Mouse (Mus musculus): ENCODE measurements around the gene Mtrf1l. TPM values are rescaled to one million over a fixed set of nuclear protein-coding genes. Genes with fewer than 3 reads are reported as not detected.

Gene Mtrf1l
- polyA plus RNA-seq, 1 experiment from 2014 or later: 14.2 TPM

DNA sequence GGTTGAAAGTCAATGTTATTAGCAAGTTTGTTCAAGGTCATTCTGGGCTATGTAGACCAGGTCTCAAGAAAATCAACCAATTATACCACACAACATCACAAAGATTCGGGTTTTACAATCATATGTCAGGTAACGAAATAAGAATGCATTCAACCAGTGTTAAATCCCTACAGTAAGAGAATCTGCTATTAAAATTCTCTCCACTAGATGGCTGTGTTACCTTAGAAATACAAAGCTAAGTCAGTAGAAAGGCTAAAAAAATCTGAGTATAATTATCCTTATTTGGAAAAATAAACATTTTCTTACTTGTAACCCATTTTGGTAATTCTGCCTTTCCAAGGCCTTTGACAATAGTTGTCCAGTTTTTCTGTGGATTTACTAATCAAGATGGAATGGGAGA lies 23.2 kb upstream of the Mtrf1l start:
- WGBS: 31% methylated on average over 2 of the region's 2 CpGs

DNA sequence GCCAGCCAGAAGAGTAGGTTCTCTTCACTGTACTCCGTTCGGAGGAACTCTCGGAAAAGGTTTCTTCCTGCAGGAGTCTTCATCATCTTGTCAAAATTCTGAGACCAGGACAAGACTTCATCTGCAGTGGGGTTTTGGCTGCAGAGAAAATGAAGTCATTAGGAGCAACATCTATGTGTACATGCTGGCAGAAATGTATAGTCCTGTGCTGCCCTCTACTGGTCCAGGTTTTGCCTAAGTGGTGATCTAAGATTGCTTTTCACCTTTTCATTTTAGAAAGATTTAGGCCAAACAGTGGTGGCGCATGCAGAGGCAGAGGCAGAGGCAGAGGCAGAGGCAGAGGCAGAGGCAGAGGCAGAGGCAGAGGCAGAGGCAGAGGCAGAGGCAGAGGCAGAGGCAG lies 17.7 kb upstream of the Mtrf1l start:
- H3K9me3 ChIP-seq (replicated peaks; ENCODE audit: control insufficient read depth, low read length): no peaks in the 10 kb centered on the region
- no peak overlapping the region for H3K4me2 ChIP-seq (ENCODE audit: low read depth, low read length)
- no peak overlapping the region for H3K27ac ChIP-seq (ENCODE audit: low read length)
- no peaks in the 10 kb centered on the region for H3K27me3 ChIP-seq (ENCODE audit: control insufficient read depth, insufficient read depth, low read length)
- 66% methylated on average over 4 of the region's 4 CpGs for WGBS
- no peak for ATAC-seq (ENCODE audit: insufficient read depth, low FRiP score)
- H3K4me3 ChIP-seq (replicated peaks; ENCODE audit: low read length): no peak overlapping the region
- H3K36me3 ChIP-seq (ENCODE audit: control insufficient read depth, insufficient read depth, low read length): no peaks in the 10 kb centered on the region
- H3K9ac ChIP-seq (ENCODE audit: low read length): no peak overlapping the region
- H3K4me1 ChIP-seq (ENCODE audit: control insufficient read depth, insufficient read depth, low read length): no peaks in the 10 kb centered on the region

More for the DNA sequence above, 23.2 kb upstream of the Mtrf1l start:
- Histone ChIP-seq H3K9ac (ENCODE audit: low read length) (no peak overlapping the region), H3K27ac (ENCODE audit: low read length) (no peak overlapping the region), H3K4me3 (replicated peaks; ENCODE audit: low read length) (no peak overlapping the region), H3K9me3 (replicated peaks; ENCODE audit: control insufficient read depth, low read length) (no peaks in the 10 kb centered on the region), H3K4me1 (ENCODE audit: control insufficient read depth, insufficient read depth, low read length) (no peaks in the 10 kb centered on the region), H3K27me3 (ENCODE audit: control insufficient read depth, insufficient read depth, low read length) (no peaks in the 10 kb centered on the region), H3K36me3 (ENCODE audit: control insufficient read depth, insufficient read depth, low read length) (no peaks in the 10 kb centered on the region), H3K4me2 (ENCODE audit: low read depth, low read length) (no peak overlapping the region)
- ATAC-seq (ENCODE audit: insufficient read depth, low FRiP score): no peak

DNA sequence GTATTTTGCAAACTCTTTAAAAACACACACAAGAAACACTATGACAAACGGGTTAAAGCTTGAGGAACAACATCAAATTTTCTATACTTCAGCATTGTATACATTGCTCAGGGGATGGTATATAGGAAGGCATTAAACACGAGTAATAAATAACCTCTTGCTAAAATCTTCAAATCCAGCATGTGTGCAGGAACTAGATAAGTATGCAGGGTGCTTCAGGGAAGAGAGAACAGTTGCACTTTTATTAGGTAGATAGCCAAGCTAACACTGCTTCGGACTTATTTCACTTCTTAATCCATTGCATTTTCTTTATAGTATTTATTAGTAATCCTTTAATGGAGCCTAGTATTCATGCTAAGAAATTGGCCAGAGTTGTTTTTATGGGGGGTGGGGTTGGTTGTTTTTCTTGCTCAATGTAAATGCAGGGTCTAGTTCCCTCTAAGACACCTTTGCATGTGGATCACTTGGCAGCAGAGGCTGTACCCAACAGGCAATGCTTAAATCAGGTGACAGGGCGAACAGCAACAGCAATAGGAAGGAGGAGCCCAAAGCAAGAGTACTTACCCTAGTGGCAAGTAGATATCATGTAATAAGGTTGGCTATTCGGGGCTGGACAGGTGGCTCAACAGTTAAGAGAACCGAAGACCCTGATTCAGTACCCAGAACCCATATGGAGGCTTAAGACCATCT lies 2.8 kb upstream of the Mtrf1l start:
- H3K4me1 ChIP-seq (ENCODE audit: control insufficient read depth, insufficient read depth, low read length): peaks cover 13% of the 10 kb centered on the region
- H3K27me3 ChIP-seq (ENCODE audit: control insufficient read depth, insufficient read depth, low read length): no peaks in the 10 kb centered on the region
- H3K36me3 ChIP-seq (ENCODE audit: control insufficient read depth, insufficient read depth, low read length): no peaks in the 10 kb centered on the region
- no peaks in the 10 kb centered on the region for H3K9me3 ChIP-seq (replicated peaks; ENCODE audit: control insufficient read depth, low read length)
- WGBS: 72% methylated on average over 6 of the region's 6 CpGs
- no peak for ATAC-seq (ENCODE audit: insufficient read depth, low FRiP score)
- H3K4me2 ChIP-seq (ENCODE audit: low read depth, low read length): no peak overlapping the region
- H3K9ac ChIP-seq (ENCODE audit: low read length): no peak overlapping the region
- no peak overlapping the region for H3K4me3 ChIP-seq (replicated peaks; ENCODE audit: low read length)
- no peak overlapping the region for H3K27ac ChIP-seq (ENCODE audit: low read length)

DNA sequence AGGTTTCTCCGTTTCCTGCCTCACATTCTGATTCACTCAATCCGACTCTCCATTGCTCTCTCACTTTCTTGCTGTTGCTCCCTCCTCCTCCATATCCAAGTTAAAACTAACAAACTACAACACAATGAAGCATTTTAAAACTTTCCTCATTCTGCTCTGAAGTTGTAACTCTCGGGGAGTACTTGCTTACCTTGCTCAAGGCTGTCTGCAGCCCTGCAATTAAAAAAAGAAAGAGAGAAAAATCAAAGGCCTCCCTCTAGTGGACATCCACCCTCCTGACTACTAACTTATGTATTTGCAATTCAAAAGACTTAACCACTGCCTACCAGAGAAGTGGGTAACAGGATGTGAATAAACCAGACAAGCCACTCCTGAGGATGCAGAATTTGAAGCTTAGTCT lies 1.1 kb upstream of the Mtrf1l start:
- Histone ChIP-seq H3K4me3 (replicated peaks; ENCODE audit: low read length) (peak overlapping the region; percentile 97), H3K9me3 (replicated peaks; ENCODE audit: control insufficient read depth, low read length) (no peaks in the 10 kb centered on the region), H3K36me3 (ENCODE audit: control insufficient read depth, insufficient read depth, low read length) (no peaks in the 10 kb centered on the region), H3K9ac (ENCODE audit: low read length) (peak overlapping the region; percentile 60), H3K27ac (ENCODE audit: low read length) (peak overlapping the region; percentile 94), H3K4me2 (ENCODE audit: low read depth, low read length) (peak overlapping the region; percentile 82), H3K27me3 (ENCODE audit: control insufficient read depth, insufficient read depth, low read length) (no peaks in the 10 kb centered on the region), H3K4me1 (ENCODE audit: control insufficient read depth, insufficient read depth, low read length) (peaks cover 15% of the 10 kb centered on the region)
- no peak for ATAC-seq (ENCODE audit: insufficient read depth, low FRiP score)
- under 1% methylated on average over 3 of the region's 3 CpGs for WGBS

DNA sequence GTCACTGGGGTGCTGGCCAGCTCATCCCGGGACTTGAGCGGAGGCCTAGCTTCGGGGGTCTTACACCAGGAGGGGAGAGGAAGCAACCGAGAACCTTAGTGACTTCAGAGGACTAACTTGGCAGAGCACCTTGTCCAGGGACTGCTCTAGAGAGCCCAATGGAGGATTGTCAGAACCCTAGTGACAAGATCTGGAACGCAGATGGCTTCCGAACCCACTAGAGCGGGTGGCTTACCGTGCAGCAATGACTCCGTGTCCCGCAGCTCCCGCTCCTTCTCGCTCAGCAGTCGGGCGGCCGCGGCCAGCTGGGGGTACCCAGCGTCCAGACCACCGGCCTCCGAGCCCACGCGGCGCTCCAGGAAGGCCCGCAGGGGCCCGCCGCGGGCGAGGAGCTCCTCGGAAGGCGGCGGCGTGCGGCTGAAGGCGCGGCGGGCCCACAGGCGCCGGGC lies 395 bp downstream of the Mtrf1l start:
- Histone ChIP-seq H3K9ac (ENCODE audit: low read length) (peak overlapping the region; percentile 99), H3K36me3 (ENCODE audit: control insufficient read depth, insufficient read depth, low read length) (peaks cover 12% of the 10 kb centered on the region), H3K27ac (ENCODE audit: low read length) (peak overlapping the region; percentile 96), H3K4me3 (replicated peaks; ENCODE audit: low read length) (peak overlapping the region; percentile 97), H3K9me3 (replicated peaks; ENCODE audit: control insufficient read depth, low read length) (no peaks in the 10 kb centered on the region), H3K4me2 (ENCODE audit: low read depth, low read length) (peak overlapping the region; percentile 60), H3K4me1 (ENCODE audit: control insufficient read depth, insufficient read depth, low read length) (peaks cover 15% of the 10 kb centered on the region), H3K27me3 (ENCODE audit: control insufficient read depth, insufficient read depth, low read length) (no peaks in the 10 kb centered on the region)
- no peak; the same call in 1 of the 2 replicates for ATAC-seq (ENCODE audit: insufficient read depth, low FRiP score)
- WGBS: under 1% methylated on average over 37 of the region's 37 CpGs

DNA sequence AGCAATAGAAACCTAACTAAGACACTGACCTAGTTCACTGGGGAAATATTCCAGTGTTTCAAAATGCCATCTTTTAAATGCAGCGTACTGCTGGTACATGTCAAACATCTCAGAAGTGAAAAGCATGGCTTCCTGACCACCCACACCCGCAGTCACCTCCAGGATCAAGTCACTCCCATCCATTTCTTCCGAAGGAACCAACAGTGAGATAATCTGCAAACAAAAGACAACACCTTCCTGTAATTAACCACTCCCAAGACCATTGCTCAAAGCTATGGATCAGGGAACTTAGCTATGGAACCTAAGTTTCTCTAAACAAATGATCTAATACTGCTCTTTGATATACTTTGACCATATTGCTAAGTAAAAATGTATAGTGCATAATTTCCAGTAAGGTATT lies 4.9 kb downstream of the Mtrf1l start:
- H3K27ac ChIP-seq (ENCODE audit: low read length): no peak overlapping the region
- no peaks in the 10 kb centered on the region for H3K9me3 ChIP-seq (replicated peaks; ENCODE audit: control insufficient read depth, low read length)
- H3K9ac ChIP-seq (ENCODE audit: low read length): no peak overlapping the region
- peaks cover 42% of the 10 kb centered on the region for H3K36me3 ChIP-seq (ENCODE audit: control insufficient read depth, insufficient read depth, low read length)
- ATAC-seq (ENCODE audit: insufficient read depth, low FRiP score): no peak
- WGBS: 91% methylated on average over 3 of the region's 3 CpGs
- H3K4me2 ChIP-seq (ENCODE audit: low read depth, low read length): no peak overlapping the region
- peaks cover 15% of the 10 kb centered on the region for H3K4me1 ChIP-seq (ENCODE audit: control insufficient read depth, insufficient read depth, low read length)
- no peaks in the 10 kb centered on the region for H3K27me3 ChIP-seq (ENCODE audit: control insufficient read depth, insufficient read depth, low read length)
- no peak overlapping the region for H3K4me3 ChIP-seq (replicated peaks; ENCODE audit: low read length)

DNA sequence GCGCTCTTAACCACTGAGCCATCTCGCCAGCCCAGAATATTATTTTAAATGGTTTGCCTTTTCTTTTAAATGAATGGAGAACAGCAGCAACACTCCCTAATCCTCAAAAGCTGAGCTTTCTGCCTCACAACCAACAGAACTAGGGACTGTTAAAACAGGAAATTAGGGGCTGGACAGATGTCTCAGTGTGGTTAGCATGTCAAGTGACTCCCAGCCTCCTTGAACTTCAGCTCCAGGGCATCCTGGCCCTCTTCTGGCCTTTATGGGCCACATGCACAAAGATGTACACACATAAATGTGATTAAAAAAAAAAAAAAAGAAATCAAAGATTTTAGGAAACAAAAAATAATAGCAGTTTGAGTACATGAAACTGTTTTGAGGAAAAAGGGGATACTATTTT lies 7.7 kb downstream of the Mtrf1l start:
- WGBS: 97% methylated on average over 2 of the region's 2 CpGs
- ATAC-seq (ENCODE audit: insufficient read depth, low FRiP score): no peak
- Histone ChIP-seq H3K4me1 (ENCODE audit: control insufficient read depth, insufficient read depth, low read length) (peaks cover 3% of the 10 kb centered on the region; the same call in 1 of the 2 replicates), H3K9me3 (replicated peaks; ENCODE audit: control insufficient read depth, low read length) (no peaks in the 10 kb centered on the region), H3K27me3 (ENCODE audit: control insufficient read depth, insufficient read depth, low read length) (no peaks in the 10 kb centered on the region), H3K9ac (ENCODE audit: low read length) (no peak overlapping the region), H3K4me3 (replicated peaks; ENCODE audit: low read length) (no peak overlapping the region), H3K27ac (ENCODE audit: low read length) (no peak overlapping the region), H3K36me3 (ENCODE audit: control insufficient read depth, insufficient read depth, low read length) (peaks cover 60% of the 10 kb centered on the region), H3K4me2 (ENCODE audit: low read depth, low read length) (no peak overlapping the region)

DNA sequence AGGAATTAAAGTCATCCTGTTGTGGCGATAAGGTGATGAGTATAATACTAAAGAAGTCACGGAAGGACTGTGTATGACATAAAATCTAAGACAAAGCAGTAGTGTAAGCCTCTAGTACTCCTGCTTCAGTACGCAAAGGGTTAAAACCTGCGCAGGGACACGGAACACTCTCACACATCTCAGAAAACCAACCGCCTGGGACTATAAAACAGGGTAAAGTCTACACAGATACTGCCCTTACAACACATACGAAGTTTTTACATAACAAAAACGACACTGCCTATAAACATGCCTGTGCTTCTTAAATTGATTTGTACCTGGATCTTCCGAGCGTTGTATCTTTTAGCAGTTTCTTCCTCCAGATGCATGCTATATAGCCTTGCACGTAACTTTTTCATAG lies 10.0 kb downstream of the Mtrf1l start:
- H3K36me3 ChIP-seq (ENCODE audit: control insufficient read depth, insufficient read depth, low read length): peaks cover 50% of the 10 kb centered on the region
- no peak overlapping the region for H3K4me3 ChIP-seq (replicated peaks; ENCODE audit: low read length)
- H3K27me3 ChIP-seq (ENCODE audit: control insufficient read depth, insufficient read depth, low read length): no peaks in the 10 kb centered on the region
- no peaks in the 10 kb centered on the region for H3K4me1 ChIP-seq (ENCODE audit: control insufficient read depth, insufficient read depth, low read length)
- no peaks in the 10 kb centered on the region for H3K9me3 ChIP-seq (replicated peaks; ENCODE audit: control insufficient read depth, low read length)
- ATAC-seq (ENCODE audit: insufficient read depth, low FRiP score): no peak
- H3K4me2 ChIP-seq (ENCODE audit: low read depth, low read length): no peak overlapping the region
- WGBS: 90% methylated on average over 11 of the region's 11 CpGs
- H3K27ac ChIP-seq (ENCODE audit: low read length): no peak overlapping the region
- no peak overlapping the region for H3K9ac ChIP-seq (ENCODE audit: low read length)

DNA sequence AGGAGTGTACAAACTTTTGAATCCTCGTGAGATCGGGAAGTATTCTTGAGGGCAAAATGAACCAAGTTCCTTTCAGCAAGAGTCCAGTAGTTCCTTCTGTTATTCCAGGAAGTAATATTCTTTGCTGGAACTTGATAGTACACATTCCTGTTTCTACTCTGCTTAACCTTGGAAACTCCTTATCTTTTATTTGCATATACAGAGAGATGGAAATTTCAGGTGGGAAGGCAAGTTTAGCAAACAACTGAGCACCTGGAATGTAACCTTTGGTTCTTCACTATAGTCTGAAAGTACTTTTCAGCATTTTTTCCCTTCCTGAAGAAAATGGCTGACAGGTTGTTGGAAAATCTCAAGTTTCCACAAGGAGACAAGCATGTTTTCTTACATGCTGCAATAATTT lies 16.0 kb downstream of the Mtrf1l start:
- Histone ChIP-seq H3K27ac (ENCODE audit: low read length) (peak overlapping the region; percentile 88), H3K9ac (ENCODE audit: low read length) (no peak overlapping the region), H3K4me3 (replicated peaks; ENCODE audit: low read length) (no peak overlapping the region), H3K4me2 (ENCODE audit: low read depth, low read length) (peak overlapping the region; percentile 20; the same call in 1 of the 2 replicates), H3K27me3 (ENCODE audit: control insufficient read depth, insufficient read depth, low read length) (no peaks in the 10 kb centered on the region), H3K4me1 (ENCODE audit: control insufficient read depth, insufficient read depth, low read length) (peaks cover 12% of the 10 kb centered on the region), H3K36me3 (ENCODE audit: control insufficient read depth, insufficient read depth, low read length) (peaks cover 7% of the 10 kb centered on the region; the same call in 1 of the 2 replicates), H3K9me3 (replicated peaks; ENCODE audit: control insufficient read depth, low read length) (no peaks in the 10 kb centered on the region)
- no peak for ATAC-seq (ENCODE audit: insufficient read depth, low FRiP score)
- WGBS: 57% methylated on average over 2 of the region's 2 CpGs
